Mouse (Mus musculus) thymus, postnatal 10 days (tissue): ENCODE results near the gene Stk26.

Experiments
- DNase-seq, 2 experiments: peaks; one replicate each; pipeline ENCODE4 v3.0.0; 2021; ENCODE audit warnings: low spot score in 2 of 2

The Stk26 gene

DNA sequence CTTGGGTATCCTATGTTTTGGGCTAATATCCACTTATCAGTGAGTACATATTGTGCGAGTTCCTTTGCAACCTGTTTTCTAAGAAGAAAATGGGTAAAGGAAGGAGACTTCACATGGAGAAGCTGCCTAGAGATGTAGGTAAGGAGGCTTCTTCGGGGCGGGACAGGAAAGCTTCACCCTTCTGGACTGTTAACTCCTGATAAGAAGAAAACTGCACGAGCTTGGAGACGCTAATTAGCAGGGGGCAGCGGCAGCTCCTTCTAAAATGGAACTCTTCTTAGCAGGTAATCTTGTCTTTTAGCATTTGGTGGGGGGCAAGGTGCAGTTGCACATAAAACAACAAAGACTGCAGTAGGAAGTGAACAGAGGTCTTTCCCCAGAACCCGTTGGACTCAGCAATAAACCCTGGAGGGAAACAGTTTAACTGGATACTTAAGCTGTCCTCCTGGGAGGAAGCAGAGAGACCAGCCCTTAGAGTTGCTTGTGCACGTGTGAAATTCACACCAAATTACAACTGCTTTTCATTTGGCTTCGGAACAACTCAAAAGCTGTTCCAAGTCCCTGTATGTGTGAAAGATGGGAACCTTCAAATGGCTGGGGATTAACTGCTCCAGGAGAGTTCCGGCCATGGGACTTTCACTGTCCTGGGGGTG, 86.2 kb downstream of the Stk26 start:
- no peak for DNase-seq

GRCm38 (mm10) chrX:50930309-50930708, 89.5 kb downstream of the Stk26 start:
- peak in 1 of 2 experiments; percentile 3 for DNase-seq

GRCm38 (mm10) chrX:50937117-50937516, 96.3 kb downstream of the Stk26 start:
- no peak for DNase-seq

GRCm38 (mm10) chrX:50942610-50943009, 101.8 kb downstream of the Stk26 start, which contains the start of gene Frmd7:
Gene Frmd7 (minus strand): TSS chrX:50942710.
- DNase-seq: no peak
